Mouse (Mus musculus): ENCODE measurements around the gene Cpa5.

The Cpa5 gene

GRCm38 (mm10) chr6:30604342-30604867, 6.4 kb upstream of the Cpa5 start:
- no peak for DNase-seq (ENCODE audit: low spot score)

GRCm38 (mm10) chr6:30605111-30605510, 5.7 kb upstream of the Cpa5 start:
- no peak for DNase-seq (ENCODE audit: low spot score)

GRCm38 (mm10) chr6:30605672-30606071, 5.1 kb upstream of the Cpa5 start:
- DNase-seq (ENCODE audit: low spot score) = no peak

GRCm38 (mm10) chr6:30611212-30611611, 402 bp downstream of the Cpa5 start:
- DNase-seq (ENCODE audit: low spot score) = no peak

- no peak for DNase-seq (ENCODE audit: low spot score)
Observed at GRCm38 (mm10) chr6:30614251-30614650, 3.4 kb downstream of the Cpa5 start.

- DNase-seq (ENCODE audit: low spot score) = no peak
Observed at GRCm38 (mm10) chr6:30615741-30616140, 4.9 kb downstream of the Cpa5 start.

GRCm38 (mm10) chr6:30616491-30616941, 5.7 kb downstream of the Cpa5 start:
- no peak for DNase-seq (ENCODE audit: low spot score)

- peak; percentile 46 for DNase-seq (ENCODE audit: low spot score)
Observed at GRCm38 (mm10) chr6:30617020-30617958, 6.5 kb downstream of the Cpa5 start.

- DNase-seq (ENCODE audit: low spot score) = no peak
Observed at GRCm38 (mm10) chr6:30617959-30618590, 7.3 kb downstream of the Cpa5 start.

- no peak for DNase-seq (ENCODE audit: low spot score)
Observed at GRCm38 (mm10) chr6:30618735-30619134, 7.9 kb downstream of the Cpa5 start.

GRCm38 (mm10) chr6:30619606-30620005, 8.8 kb downstream of the Cpa5 start:
- no peak for DNase-seq (ENCODE audit: low spot score)

- DNase-seq (ENCODE audit: low spot score) = peak; percentile 73
Observed at GRCm38 (mm10) chr6:30620591-30620990, 9.8 kb downstream of the Cpa5 start.

GRCm38 (mm10) chr6:30620994-30621393, 10.2 kb downstream of the Cpa5 start:
- no peak for DNase-seq (ENCODE audit: low spot score)

- DNase-seq (ENCODE audit: low spot score) = no peak
Observed at GRCm38 (mm10) chr6:30621986-30622389, 11.2 kb downstream of the Cpa5 start.

- DNase-seq (ENCODE audit: low spot score) = no peak
Observed at GRCm38 (mm10) chr6:30624763-30625162, 14.0 kb downstream of the Cpa5 start.

- no peak for DNase-seq (ENCODE audit: low spot score)
Observed at GRCm38 (mm10) chr6:30628152-30628551, 17.3 kb downstream of the Cpa5 start.

- DNase-seq (ENCODE audit: low spot score) = no peak
Observed at GRCm38 (mm10) chr6:30629989-30630388, 19.2 kb downstream of the Cpa5 start.

GRCm38 (mm10) chr6:30635361-30635862, 24.6 kb downstream of the Cpa5 start:
- no peak for DNase-seq (ENCODE audit: low spot score)

- peak; percentile 83 for DNase-seq (ENCODE audit: low spot score)
Observed at GRCm38 (mm10) chr6:30636186-30636842, 25.5 kb downstream of the Cpa5 start.

- DNase-seq (ENCODE audit: low spot score) = no peak
Observed at GRCm38 (mm10) chr6:30638674-30639268, 28.0 kb downstream of the Cpa5 start, which contains the start of gene Cpa1. Gene Cpa1 (plus strand): TSS chr6:30639218.

- DNase-seq (ENCODE audit: low spot score) = peak; percentile 99
Observed at GRCm38 (mm10) chr6:30643694-30644460, 33.1 kb downstream of the Cpa5 start.

Measured in adipocyte (in vitro differentiated cells).